Mouse (Mus musculus): Measurements from ENCODE around the gene Usp36.
A peak's percentile ranks its signal among the peaks of the same experiment; 100 is the strongest.

The Usp36 gene

DNA sequence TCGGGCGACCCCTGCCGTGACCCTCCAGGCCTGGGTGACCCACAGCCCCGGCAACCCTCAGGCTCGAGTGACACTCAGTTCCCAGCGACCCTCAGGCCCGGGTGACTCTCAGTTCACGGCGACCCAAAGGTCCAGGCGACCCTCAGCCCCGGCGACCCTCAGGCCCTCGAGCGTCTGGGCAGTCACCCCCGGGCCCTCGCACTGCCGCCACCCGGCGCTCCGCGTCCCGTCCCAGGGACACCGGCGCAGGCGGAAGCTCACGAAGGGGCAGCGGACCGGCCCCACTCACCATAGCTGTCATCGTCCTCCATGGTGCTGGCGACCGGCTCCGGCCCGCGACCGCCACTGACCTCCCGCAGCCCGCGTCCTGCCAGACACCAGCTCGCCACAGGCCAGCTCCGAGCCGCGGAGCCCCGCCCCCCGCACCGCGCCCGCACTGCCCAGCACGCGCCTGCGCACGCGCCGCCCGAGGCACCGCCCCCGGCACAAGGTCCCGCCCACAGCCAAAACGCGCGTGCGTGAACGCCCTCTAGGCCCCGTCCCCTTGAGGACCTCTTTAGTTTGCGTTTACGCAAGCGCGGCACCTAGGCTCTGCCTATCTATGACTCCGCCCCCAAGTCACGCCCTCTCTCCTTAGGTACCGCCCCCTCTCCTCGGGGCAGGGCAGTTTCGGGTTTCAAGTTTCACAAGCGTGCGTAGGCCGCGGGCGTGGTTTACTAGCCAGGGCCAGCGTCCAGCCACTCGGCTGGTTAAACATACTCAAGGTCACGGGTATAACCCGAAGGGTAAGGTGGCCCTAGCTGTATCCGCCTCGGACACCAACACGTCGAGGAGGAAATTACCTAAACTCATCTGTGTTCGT is 41.7 kb downstream of the Usp36 start, which contains the start of gene Cyth1:
Gene Cyth1, minus strand, starts transcription at position 443 of the 862 bp plus-strand sequence.
- peak; percentile 100 for DNase-seq (ENCODE audit: extremely low spot score)

GRCm38 (mm10) chr11:118247359-118248095 is 42.5 kb downstream of the Usp36 start:
- DNase-seq (ENCODE audit: extremely low spot score), result peak; percentile 55

- DNase-seq (ENCODE audit: extremely low spot score), result no peak
Observed at GRCm38 (mm10) chr11:118246724-118247123, 43.3 kb downstream of the Usp36 start.

DNA sequence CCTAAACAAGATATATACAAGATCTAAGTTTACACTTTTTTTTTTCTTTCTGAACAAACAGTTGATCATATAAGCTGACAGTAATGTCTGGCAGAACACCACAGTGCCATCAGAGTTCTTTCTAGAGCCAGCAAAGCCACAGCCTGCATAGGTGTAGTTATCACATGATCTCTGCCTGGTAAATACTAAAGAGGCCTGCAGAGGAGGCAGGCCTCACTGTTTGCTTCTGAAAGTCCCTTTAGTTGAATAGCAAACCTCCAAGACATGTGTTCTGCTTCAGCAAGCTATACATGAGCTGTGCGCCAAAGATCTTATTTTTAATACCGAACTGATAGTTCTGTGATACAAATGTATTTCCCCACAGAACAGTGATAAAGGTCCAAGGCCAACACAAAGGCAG is 44.9 kb downstream of the Usp36 start:
- no peak for DNase-seq (ENCODE audit: extremely low spot score)

DNA sequence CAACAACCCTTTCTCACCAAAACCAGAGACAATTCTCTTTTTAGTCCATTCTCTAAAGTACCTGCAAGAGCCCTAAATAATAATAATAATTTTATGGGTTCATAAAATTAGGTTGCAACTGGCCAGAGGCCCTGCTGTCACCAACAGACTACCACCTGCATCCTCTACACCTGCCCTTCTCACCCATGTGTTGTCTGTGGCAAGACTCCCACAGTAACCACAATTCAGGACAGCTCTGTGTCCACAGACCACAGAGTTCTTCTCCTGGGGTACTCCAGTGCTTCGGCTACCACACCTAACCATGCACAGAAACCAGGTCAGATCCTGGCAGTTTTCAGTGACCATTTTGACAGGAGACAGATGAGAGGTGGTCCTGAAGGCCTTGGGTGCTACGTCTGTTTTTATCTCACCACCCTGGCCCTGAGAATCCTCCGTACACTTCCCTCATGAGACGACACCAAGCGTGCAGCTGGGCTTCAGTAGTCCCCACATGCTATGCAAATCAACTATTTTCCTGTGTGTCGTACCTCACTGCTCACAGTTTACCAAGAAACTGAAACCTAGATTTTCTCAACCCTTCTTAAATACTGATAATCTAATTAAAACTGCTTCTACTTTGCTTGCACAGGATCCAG is 46.3 kb downstream of the Usp36 start:
- no peak for DNase-seq (ENCODE audit: extremely low spot score)

GRCm38 (mm10) chr11:118242506-118242905 is 47.5 kb downstream of the Usp36 start:
- DNase-seq (ENCODE audit: extremely low spot score), result no peak

- no peak for DNase-seq (ENCODE audit: extremely low spot score)
Observed at GRCm38 (mm10) chr11:118240388-118240787, 49.7 kb downstream of the Usp36 start.

GRCm38 (mm10) chr11:118239281-118240198 is 50.5 kb downstream of the Usp36 start:
- peak; percentile 64 for DNase-seq (ENCODE audit: extremely low spot score)

DNA sequence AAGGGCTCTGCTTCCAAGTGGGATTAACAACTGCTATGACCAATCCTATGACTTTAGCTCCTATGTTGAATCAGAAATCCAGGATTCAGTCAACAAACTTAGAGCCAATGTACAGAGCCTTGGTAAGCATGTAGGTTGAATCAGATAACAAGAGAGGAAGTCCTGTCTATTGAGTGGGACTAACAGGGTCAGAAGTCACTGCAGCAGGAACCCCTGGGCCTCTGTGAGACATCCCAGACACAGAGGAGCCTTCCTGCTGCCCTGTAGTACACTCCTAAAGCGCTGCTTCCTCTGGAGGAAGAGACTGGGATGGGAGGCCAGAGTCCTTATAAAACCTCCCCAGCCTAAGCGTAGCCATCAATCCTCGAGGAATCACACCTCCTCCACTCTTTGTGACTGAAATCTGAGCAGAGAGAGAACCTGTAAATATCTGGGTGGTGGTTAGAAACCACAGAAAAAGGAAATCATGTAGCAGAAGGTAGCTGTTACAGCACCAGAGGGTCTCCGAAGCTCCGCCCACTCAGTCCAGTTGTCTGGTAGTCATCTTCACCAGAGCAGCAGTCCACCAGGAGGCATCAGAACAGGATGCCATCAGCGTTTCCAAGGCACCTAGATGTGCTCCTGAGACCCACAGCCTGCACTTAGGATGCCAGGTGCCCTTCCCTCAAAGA is 53.4 kb downstream of the Usp36 start:
- no peak for DNase-seq (ENCODE audit: extremely low spot score)

GRCm38 (mm10) chr11:118234929-118235328 is 55.1 kb downstream of the Usp36 start:
- no peak for DNase-seq (ENCODE audit: extremely low spot score)

DNA sequence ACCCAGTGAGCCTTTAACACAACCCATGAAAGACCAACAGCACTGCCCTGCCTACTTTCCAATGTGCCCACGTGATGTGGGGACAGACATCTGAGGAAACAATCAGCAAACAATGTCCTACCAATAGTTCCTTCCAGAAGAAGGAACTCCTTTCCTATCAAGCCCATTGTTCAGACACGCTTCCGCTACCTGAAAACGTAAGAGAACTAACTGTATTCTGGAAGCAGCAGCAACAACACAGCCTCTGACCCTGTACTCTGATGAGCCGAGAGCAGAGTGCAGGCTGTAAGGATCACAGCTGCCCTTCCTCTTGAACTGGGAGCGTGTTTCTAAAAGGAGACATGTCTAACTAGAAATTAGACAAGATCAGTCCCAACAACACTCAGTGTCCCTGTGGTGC is 55.5 kb downstream of the Usp36 start:
- no peak for DNase-seq (ENCODE audit: extremely low spot score)

DNA sequence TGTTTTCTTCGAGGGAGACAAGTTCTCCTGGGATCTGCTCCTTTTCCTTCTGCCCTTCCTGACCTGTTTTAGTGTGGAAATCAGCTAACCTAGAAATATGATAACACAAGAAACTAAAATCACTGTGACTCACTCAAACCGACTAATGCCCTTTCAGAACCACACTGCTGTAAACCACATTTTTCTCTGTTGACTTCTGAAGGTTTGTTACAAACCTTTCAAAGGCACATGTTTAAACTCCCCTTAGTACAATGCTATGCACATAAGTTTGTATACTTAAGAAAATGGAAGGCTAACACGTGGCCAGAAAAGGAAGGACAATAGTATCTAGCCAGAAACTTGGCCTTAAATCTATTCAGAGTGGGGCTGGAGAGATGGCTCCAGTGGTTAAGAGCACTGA is 56.1 kb downstream of the Usp36 start:
- no peak for DNase-seq (ENCODE audit: extremely low spot score)

DNA sequence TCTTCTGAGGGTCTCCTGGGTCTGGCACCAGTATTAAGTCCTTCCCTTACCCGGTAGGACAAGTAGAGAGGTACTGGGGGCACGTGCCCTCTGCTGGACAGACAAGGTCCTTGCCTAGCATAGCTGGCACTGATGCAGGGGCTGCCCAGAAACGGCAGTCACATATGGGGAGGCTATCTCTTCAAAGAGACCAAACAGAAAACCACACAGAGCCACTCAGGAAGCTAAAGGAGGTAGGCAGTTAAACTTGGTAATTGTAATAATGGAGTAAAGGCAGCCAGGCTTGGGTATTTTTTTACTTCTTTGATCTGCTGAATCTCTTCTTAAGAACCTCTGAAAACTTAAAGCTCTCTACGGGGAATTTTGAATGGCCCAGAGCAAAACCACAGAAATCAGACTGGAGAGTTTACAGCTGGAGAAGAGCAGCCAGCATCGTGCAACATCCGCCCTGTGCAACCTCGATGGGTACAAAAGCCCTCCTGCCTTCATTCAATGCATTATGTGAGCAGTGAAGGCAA is 57.7 kb downstream of the Usp36 start:
- no peak for DNase-seq (ENCODE audit: extremely low spot score)

DNA sequence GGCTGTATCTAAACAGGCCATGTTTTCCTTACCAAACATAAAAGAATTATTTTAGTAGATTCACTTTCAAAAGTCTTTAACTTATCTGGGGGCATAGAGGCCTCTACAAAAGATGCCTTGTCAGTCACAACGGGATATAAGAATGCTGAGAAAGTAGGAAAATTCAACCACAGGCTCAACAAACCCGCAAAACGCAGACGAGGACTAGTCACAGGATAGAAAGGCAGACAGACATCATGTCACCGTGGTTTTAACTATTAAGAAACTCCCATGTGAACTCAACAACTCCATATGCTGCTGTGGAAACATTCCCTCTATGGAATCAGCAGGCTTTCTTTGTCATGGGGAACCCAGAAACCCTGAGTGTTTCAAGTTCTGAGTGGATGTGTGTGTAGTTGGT is 60.1 kb downstream of the Usp36 start:
- no peak for DNase-seq (ENCODE audit: extremely low spot score)

- DNase-seq (ENCODE audit: extremely low spot score), result no peak
Observed at GRCm38 (mm10) chr11:118227650-118228049, 62.4 kb downstream of the Usp36 start.

DNA sequence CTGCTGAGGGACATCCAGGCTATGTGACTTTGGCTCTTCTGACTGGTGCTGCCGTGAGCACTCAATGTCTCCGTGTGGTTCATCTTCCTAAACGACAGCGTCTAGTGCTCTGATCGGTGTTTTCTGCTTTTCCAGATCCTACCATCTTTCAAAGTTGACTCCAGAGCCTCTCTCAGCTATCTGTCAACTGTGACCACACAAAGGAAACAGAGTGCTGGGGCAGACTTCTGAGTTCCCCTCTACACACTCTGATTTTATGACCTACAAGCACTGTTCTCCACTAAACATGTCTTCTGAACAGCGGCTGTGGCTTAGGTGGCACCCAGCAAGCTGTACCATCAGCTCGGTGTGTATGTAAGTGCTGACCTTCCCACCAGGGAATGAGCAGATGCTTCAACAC is 63.2 kb downstream of the Usp36 start:
- no peak for DNase-seq (ENCODE audit: extremely low spot score)

- no peak for DNase-seq (ENCODE audit: extremely low spot score)
Observed at GRCm38 (mm10) chr11:118225862-118226261, 64.2 kb downstream of the Usp36 start.

- DNase-seq (ENCODE audit: extremely low spot score), result no peak
Observed at GRCm38 (mm10) chr11:118225056-118225836, 64.8 kb downstream of the Usp36 start.

- DNase-seq (ENCODE audit: extremely low spot score), result no peak
Observed at GRCm38 (mm10) chr11:118223416-118224067, 66.5 kb downstream of the Usp36 start.
